Mouse (Mus musculus): ENCODE measurements at regions not wholly inside any gene's neighbourhood (a gene's known extent, or its start where the extent isn't known, plus 50 kb on each side); places are given as distances from the start of the nearest gene placed in this dataset.
"Not testable (repeated sequence)": the region's sequence is repeated elsewhere in the genome, so short reads cannot be mapped to it uniquely, and the experiment has no call there.

DNA sequence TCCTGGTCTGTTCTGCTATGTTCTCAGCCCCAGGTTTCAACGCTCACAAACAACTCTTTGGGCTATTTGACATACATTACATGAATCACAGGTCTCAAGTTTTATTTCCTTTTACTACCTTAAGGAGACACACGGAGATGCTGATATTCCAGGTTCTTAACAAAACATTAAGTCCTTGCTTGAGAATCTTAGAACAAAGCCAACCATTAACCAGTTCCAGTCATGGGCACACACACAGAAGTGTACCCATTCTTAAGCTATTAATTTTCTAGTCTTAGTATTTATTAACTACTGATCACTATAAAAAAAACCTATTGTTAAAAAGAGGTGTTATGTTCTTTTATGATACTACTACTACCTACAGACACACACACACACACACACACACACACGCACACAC, 235.7 kb downstream of the Kif20b start:
- 50% methylated on average over 3 of the region's 3 CpGs for WGBS
- Histone ChIP-seq H3K27ac (ENCODE audit: insufficient read depth, low read depth, low read length) (peak overlapping the region; percentile 57), H3K27me3 (replicated peaks; ENCODE audit: control insufficient read depth, insufficient read depth, low read length) (no peaks in the 10 kb centered on the region), H3K4me3 (ENCODE audit: insufficient read depth, low read depth, low read length) (no peak overlapping the region), H3K36me3 (ENCODE audit: control insufficient read depth, insufficient read depth, low read length) (no peaks in the 10 kb centered on the region), H3K4me1 (ENCODE audit: control insufficient read depth, insufficient read depth, low read length) (peaks cover 2% of the 10 kb centered on the region; the same call in 1 of the 2 replicates)
- TF ChIP-seq POLR2A (IDR thresholded peaks at IDR 0.05; ENCODE audit: low read depth, low read length) (no peak), CTCF (conservative IDR thresholded peaks at IDR 0.05; ENCODE audit: insufficient read depth, insufficient read length, low read depth, low read length) (no peak)
- DNase-seq = peak; percentile 50

DNA sequence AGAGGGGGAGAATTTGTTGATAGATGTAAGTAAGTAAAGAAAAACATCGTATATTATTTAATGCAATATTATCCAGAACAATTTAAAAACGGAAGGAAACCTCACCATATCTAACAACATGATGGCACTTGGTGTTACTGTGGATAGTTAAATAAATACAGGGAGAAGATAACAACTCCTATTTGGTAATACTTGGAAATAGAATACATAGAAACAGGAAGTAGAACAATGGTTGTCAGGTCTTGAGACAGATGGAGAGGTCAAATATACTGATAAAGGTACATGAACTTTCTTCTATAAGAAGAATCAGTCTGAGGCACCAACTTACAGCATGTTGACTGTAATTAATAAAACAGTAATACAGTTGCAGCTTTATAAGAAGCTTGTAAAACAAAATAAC, 242.6 kb downstream of the Kif20b start:
- H3K36me3 ChIP-seq (ENCODE audit: control insufficient read depth, insufficient read depth, low read length) = no peaks in the 10 kb centered on the region
- H3K27me3 ChIP-seq (replicated peaks; ENCODE audit: control insufficient read depth, insufficient read depth, low read length) = no peaks in the 10 kb centered on the region
- TF ChIP-seq CTCF (conservative IDR thresholded peaks at IDR 0.05; ENCODE audit: insufficient read depth, insufficient read length, low read depth, low read length) (no peak), POLR2A (IDR thresholded peaks at IDR 0.05; ENCODE audit: low read depth, low read length) (no peak)
- 66% methylated on average over 2 of the region's 2 CpGs for WGBS
- H3K4me3 ChIP-seq (ENCODE audit: insufficient read depth, low read depth, low read length) = no peak overlapping the region
- H3K4me1 ChIP-seq (ENCODE audit: control insufficient read depth, insufficient read depth, low read length) = no peaks in the 10 kb centered on the region
- H3K27ac ChIP-seq (ENCODE audit: insufficient read depth, low read depth, low read length) = no peak overlapping the region
- no peak for DNase-seq

DNA sequence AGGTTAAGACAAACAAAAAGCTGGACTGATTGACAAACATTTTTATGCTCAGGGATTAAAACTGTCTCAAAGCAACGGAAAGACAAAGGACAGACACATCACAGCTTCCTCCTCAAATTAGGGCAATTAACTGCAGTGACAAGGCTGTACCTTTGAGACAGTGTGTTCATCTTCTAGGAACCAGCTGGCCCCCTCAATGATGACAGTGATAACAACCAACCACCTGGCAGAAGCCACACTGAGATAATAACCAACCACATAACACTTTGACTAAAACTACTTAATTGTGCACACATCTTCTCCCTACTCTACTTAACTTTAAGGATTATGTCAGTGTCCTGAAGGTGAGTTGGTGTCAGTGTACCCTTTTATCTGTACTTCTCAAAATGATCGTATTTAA, 248.4 kb downstream of the Kif20b start:
- no peak for DNase-seq
- 61% methylated on average over 2 of the region's 2 CpGs for WGBS
- no peaks in the 10 kb centered on the region for H3K4me1 ChIP-seq (ENCODE audit: control insufficient read depth, insufficient read depth, low read length)
- H3K4me3 ChIP-seq (ENCODE audit: insufficient read depth, low read depth, low read length) = no peak overlapping the region
- no peaks in the 10 kb centered on the region for H3K36me3 ChIP-seq (ENCODE audit: control insufficient read depth, insufficient read depth, low read length)
- no peak overlapping the region for H3K27ac ChIP-seq (ENCODE audit: insufficient read depth, low read depth, low read length)
- no peaks in the 10 kb centered on the region for H3K27me3 ChIP-seq (replicated peaks; ENCODE audit: control insufficient read depth, insufficient read depth, low read length)
- TF ChIP-seq CTCF (conservative IDR thresholded peaks at IDR 0.05; ENCODE audit: insufficient read depth, insufficient read length, low read depth, low read length) = no peak
- no peak for TF ChIP-seq POLR2A (IDR thresholded peaks at IDR 0.05; ENCODE audit: low read depth, low read length)

DNA sequence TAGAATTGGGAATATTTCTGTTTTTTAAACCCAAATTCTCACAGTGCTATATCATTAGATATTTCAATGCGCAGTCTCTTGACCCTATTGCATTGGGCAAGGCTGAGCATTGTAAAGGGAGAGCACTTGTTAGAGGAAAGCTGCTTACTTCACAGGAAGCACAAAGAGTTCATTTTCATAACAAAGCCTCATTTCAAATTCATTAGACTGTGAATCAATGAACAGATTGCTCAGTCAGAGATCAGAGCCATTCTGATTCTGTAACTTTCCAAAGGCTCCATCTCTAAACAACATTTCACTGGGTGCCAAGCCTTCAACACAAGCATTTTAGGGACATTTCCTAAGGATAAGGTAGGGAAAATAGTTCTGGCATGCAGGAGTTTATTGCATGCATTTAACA, 257.9 kb downstream of the Kif20b start:
- TF ChIP-seq CTCF (conservative IDR thresholded peaks at IDR 0.05; ENCODE audit: insufficient read depth, insufficient read length, low read depth, low read length) (no peak), POLR2A (IDR thresholded peaks at IDR 0.05; ENCODE audit: low read depth, low read length) (no peak)
- Histone ChIP-seq H3K27ac (ENCODE audit: insufficient read depth, low read depth, low read length) (no peak overlapping the region), H3K27me3 (replicated peaks; ENCODE audit: control insufficient read depth, insufficient read depth, low read length) (no peaks in the 10 kb centered on the region), H3K4me1 (ENCODE audit: control insufficient read depth, insufficient read depth, low read length) (no peaks in the 10 kb centered on the region), H3K36me3 (ENCODE audit: control insufficient read depth, insufficient read depth, low read length) (no peaks in the 10 kb centered on the region), H3K4me3 (ENCODE audit: insufficient read depth, low read depth, low read length) (no peak overlapping the region)
- WGBS = 98% methylated on average over 1 of the region's 1 CpGs
- DNase-seq = no peak

DNA sequence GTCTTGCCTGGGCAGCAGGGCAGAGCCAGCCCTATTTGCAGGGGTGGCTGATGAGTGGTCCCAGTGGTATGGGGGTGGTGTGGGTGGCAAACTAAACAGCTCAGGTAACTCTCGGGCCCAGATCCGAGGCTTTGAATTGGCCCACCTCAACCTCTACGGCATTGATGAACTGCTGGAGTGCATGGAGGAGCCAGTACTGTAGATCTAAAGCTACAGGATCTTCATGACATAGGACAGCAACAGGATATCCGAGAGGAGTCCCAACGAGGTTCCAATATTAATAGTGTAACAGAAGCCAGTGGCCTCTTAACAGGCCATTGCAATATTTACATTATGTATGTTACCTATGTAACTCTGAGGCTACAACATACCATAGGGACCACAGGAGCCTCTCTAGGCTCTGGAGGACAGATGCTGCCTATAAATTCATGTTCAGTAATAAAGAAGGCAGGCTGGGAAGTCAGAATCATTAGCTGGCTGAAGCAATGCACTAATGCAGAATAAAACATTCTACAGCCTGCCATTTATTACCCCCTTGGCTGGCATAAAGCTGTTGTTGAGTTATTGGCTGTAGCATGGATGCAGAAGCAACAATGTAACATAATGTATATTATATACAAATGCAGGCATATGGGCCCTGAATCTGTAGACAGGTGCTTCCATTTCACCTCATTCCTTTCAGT, 283.5 kb downstream of the Kif20b start:
- TF ChIP-seq CTCF (conservative IDR thresholded peaks at IDR 0.05; ENCODE audit: insufficient read depth, insufficient read length, low read depth, low read length) (no peak), POLR2A (IDR thresholded peaks at IDR 0.05; ENCODE audit: low read depth, low read length) (no peak)
- Histone ChIP-seq H3K36me3 (ENCODE audit: control insufficient read depth, insufficient read depth, low read length) (no peaks in the 10 kb centered on the region), H3K4me3 (ENCODE audit: insufficient read depth, low read depth, low read length) (no peak overlapping the region), H3K27me3 (replicated peaks; ENCODE audit: control insufficient read depth, insufficient read depth, low read length) (no peaks in the 10 kb centered on the region), H3K4me1 (ENCODE audit: control insufficient read depth, insufficient read depth, low read length) (no peaks in the 10 kb centered on the region), H3K27ac (ENCODE audit: insufficient read depth, low read depth, low read length) (no peak overlapping the region)
- 75% methylated on average over 5 of the region's 5 CpGs for WGBS
- DNase-seq = no peak

DNA sequence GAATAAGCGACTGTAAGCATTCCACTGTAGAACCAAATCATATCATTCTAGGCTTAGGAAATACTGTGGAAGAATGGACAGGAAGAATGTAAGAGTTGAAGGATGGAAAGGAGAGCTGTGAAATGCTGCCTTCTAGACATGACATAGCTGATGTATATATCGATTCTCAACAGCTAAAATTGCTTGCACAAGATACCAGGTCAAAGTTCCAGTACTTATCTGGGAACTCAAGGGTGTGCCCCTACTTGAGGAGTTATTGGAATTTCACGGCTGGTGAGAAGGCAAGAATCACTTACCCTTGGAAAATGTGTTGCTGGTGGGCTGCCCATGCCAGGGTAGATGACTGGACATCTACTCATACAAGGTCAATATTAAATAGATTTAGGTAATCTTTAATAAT, 322.0 kb downstream of the Kif20b start:
- no peak overlapping the region for H3K4me3 ChIP-seq (ENCODE audit: insufficient read depth, low read depth, low read length)
- no peaks in the 10 kb centered on the region for H3K27me3 ChIP-seq (replicated peaks; ENCODE audit: control insufficient read depth, insufficient read depth, low read length)
- H3K4me1 ChIP-seq (ENCODE audit: control insufficient read depth, insufficient read depth, low read length) = no peaks in the 10 kb centered on the region
- H3K27ac ChIP-seq (ENCODE audit: insufficient read depth, low read depth, low read length) = no peak overlapping the region
- no peak for DNase-seq
- WGBS = 89% methylated on average over 3 of the region's 3 CpGs
- no peak for TF ChIP-seq POLR2A (IDR thresholded peaks at IDR 0.05; ENCODE audit: low read depth, low read length)
- no peak for TF ChIP-seq CTCF (conservative IDR thresholded peaks at IDR 0.05; ENCODE audit: insufficient read depth, insufficient read length, low read depth, low read length)
- H3K36me3 ChIP-seq (ENCODE audit: control insufficient read depth, insufficient read depth, low read length) = no peaks in the 10 kb centered on the region

DNA sequence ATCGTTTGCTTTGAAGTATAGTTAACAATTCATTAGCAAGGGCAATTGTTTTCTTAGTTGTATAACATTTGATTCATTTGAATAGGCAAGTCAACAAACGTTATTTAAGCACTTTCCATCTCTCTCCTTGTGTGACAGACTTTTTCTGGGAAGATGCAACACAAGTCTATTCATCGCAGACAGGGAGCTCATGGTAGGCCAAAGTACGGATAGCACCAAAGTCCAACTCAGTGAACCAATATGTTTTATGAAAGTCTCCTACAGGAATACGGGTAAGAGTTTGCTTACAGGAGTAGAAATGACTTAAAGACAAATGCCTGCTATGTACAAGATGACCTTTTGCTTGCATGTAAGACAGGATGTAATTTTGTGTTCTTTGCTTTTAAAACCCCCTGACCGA, 325.4 kb downstream of the Kif20b start:
- Histone ChIP-seq H3K27me3 (replicated peaks; ENCODE audit: control insufficient read depth, insufficient read depth, low read length) (no peaks in the 10 kb centered on the region), H3K36me3 (ENCODE audit: control insufficient read depth, insufficient read depth, low read length) (no peaks in the 10 kb centered on the region), H3K4me3 (ENCODE audit: insufficient read depth, low read depth, low read length) (no peak overlapping the region), H3K4me1 (ENCODE audit: control insufficient read depth, insufficient read depth, low read length) (no peaks in the 10 kb centered on the region), H3K27ac (ENCODE audit: insufficient read depth, low read depth, low read length) (peak overlapping the region; percentile 86)
- WGBS = 52% methylated on average over 6 of the region's 6 CpGs
- no peak for TF ChIP-seq CTCF (conservative IDR thresholded peaks at IDR 0.05; ENCODE audit: insufficient read depth, insufficient read length, low read depth, low read length)
- no peak for TF ChIP-seq POLR2A (IDR thresholded peaks at IDR 0.05; ENCODE audit: low read depth, low read length)
- DNase-seq = peak; percentile 79

DNA sequence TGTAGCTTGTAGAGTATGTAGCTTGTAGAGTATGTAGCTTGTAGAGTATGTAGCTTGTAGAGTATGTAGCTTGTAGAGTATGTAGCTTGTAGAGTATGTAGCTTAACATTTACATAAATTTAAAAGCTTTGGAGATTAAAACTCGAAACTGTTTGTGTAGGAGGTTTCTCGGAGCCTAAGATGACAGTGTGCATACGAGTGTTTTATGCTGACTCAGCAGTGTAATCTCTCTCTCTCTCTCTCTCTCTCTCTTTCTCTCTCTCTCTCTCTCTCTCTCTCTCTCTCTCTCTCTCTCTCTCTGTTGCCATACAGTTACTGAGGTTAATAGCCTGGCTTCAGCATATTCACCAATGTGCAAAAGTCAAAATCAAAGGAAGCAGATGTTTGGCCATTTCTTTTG, 336.5 kb downstream of the Kif20b start:
- not testable (repeated sequence) for H3K4me1 ChIP-seq (ENCODE audit: control insufficient read depth, insufficient read depth, low read length); H3K27ac ChIP-seq (ENCODE audit: insufficient read depth, low read depth, low read length); H3K27me3 ChIP-seq (replicated peaks; ENCODE audit: control insufficient read depth, insufficient read depth, low read length); H3K36me3 ChIP-seq (ENCODE audit: control insufficient read depth, insufficient read depth, low read length); H3K4me3 ChIP-seq (ENCODE audit: insufficient read depth, low read depth, low read length); DNase-seq
- WGBS = 78% methylated on average over 3 of the region's 3 CpGs

Measured in kidney, adult 2 months (tissue).